Mouse (Mus musculus) megakaryocyte, embryonic 14.5 days (primary cell): ENCODE measurements at regions not wholly inside any gene's neighbourhood (a gene's known extent, or its start where the extent isn't known, plus 50 kb on each side); places are given as distances from the start of the nearest gene placed in this dataset.

Experiments
- H3K27me3 ChIP-seq: replicated peaks from 2 replicates; pipeline ENCODE3; 2012; ENCODE audit warnings: inconsistent platforms
- H3K36me3 ChIP-seq: replicated peaks from 2 replicates; pipeline ENCODE3; 2012; ENCODE audit warnings: low read length, inconsistent platforms, mixed read lengths
- H3K4me1 ChIP-seq: 2 replicates; pipeline ENCODE4 v1.6.1; 2012; ENCODE audit warnings: inconsistent platforms
- H3K4me3 ChIP-seq: replicated peaks from 2 replicates; pipeline ENCODE3; 2012; ENCODE audit warnings: moderate library complexity, mild to moderate bottlenecking, inconsistent platforms
- H3K9me3 ChIP-seq: 2 replicates; pipeline ENCODE4 v1.6.1; 2012; ENCODE audit warnings: inconsistent platforms
- FLI1 ChIP-seq: IDR thresholded peaks from 2 replicates; pipeline ENCODE4 v1.6.1; 2012; ENCODE audit warnings: low read length, inconsistent platforms, mixed read lengths
- GATA1 ChIP-seq: IDR thresholded peaks from 3 replicates; pipeline ENCODE4 v1.6.1; 2012; ENCODE audit warnings: mixed read lengths, low read length, inconsistent platforms, borderline replicate concordance

- Histone ChIP-seq H3K4me3 (no peak overlapping the region), H3K9me3 (peaks cover 51% of the 10 kb centered on the region), H3K4me1 (no peaks in the 10 kb centered on the region), H3K36me3 (no peaks in the 10 kb centered on the region), H3K27me3 (no peaks in the 10 kb centered on the region)
- TF ChIP-seq GATA1: no peak
- TF ChIP-seq FLI1: no peak
Observed at GRCm38 (mm10) chr13:72691783-72692729, 63.4 kb downstream of the Irx2 start.

GRCm38 (mm10) chr13:72707469-72707868 lies 78.8 kb downstream of the Irx2 start:
- H3K27me3 ChIP-seq: no peaks in the 10 kb centered on the region
- TF ChIP-seq FLI1 (no peak), GATA1 (no peak)
- H3K4me3 ChIP-seq: no peak overlapping the region
- no peaks in the 10 kb centered on the region for H3K4me1 ChIP-seq
- H3K36me3 ChIP-seq: no peaks in the 10 kb centered on the region
- peaks cover 11% of the 10 kb centered on the region; the same call in 1 of the 2 replicates for H3K9me3 ChIP-seq

GRCm38 (mm10) chr13:72708728-72709127 lies 80.1 kb downstream of the Irx2 start:
- Histone ChIP-seq H3K4me3 (no peak overlapping the region), H3K27me3 (no peaks in the 10 kb centered on the region), H3K4me1 (no peaks in the 10 kb centered on the region), H3K36me3 (no peaks in the 10 kb centered on the region), H3K9me3 (peaks cover 15% of the 10 kb centered on the region; the same call in 1 of the 2 replicates)
- TF ChIP-seq GATA1 (no peak), FLI1 (no peak)

GRCm38 (mm10) chr13:72710051-72710450 lies 81.4 kb downstream of the Irx2 start:
- no peak for TF ChIP-seq GATA1
- TF ChIP-seq FLI1: no peak
- no peak overlapping the region for H3K4me3 ChIP-seq
- H3K27me3 ChIP-seq: no peaks in the 10 kb centered on the region
- peaks cover 20% of the 10 kb centered on the region; the same call in 1 of the 2 replicates for H3K9me3 ChIP-seq
- no peaks in the 10 kb centered on the region for H3K4me1 ChIP-seq
- H3K36me3 ChIP-seq: no peaks in the 10 kb centered on the region

- Histone ChIP-seq H3K36me3 (no peaks in the 10 kb centered on the region), H3K9me3 (peaks cover 20% of the 10 kb centered on the region; the same call in 1 of the 2 replicates)
- TF ChIP-seq GATA1 (no peak), FLI1 (no peak)
Observed at GRCm38 (mm10) chr13:72711136-72711535, 82.5 kb downstream of the Irx2 start.

GRCm38 (mm10) chr13:72711842-72712330 lies 83.3 kb downstream of the Irx2 start:
- H3K4me3 ChIP-seq: no peak overlapping the region
- peaks cover 20% of the 10 kb centered on the region; the same call in 1 of the 2 replicates for H3K9me3 ChIP-seq
- TF ChIP-seq GATA1 (no peak), FLI1 (no peak)
- no peaks in the 10 kb centered on the region for H3K36me3 ChIP-seq
- no peaks in the 10 kb centered on the region for H3K27me3 ChIP-seq
- H3K4me1 ChIP-seq: no peaks in the 10 kb centered on the region

More at GRCm38 (mm10) chr13:72711136-72711535, 82.5 kb downstream of the Irx2 start:
- Histone ChIP-seq H3K27me3 (no peaks in the 10 kb centered on the region), H3K4me3 (no peak overlapping the region), H3K4me1 (no peaks in the 10 kb centered on the region)

GRCm38 (mm10) chr13:72714793-72715192 lies 86.2 kb downstream of the Irx2 start:
- no peak overlapping the region for H3K4me3 ChIP-seq
- no peak for TF ChIP-seq GATA1
- no peak for TF ChIP-seq FLI1
- H3K27me3 ChIP-seq: no peaks in the 10 kb centered on the region
- H3K36me3 ChIP-seq: no peaks in the 10 kb centered on the region
- peaks cover 17% of the 10 kb centered on the region; the same call in 1 of the 2 replicates for H3K9me3 ChIP-seq
- H3K4me1 ChIP-seq: no peaks in the 10 kb centered on the region

GRCm38 (mm10) chr13:72715959-72716680 lies 87.5 kb downstream of the Irx2 start:
- H3K36me3 ChIP-seq: no peaks in the 10 kb centered on the region
- no peaks in the 10 kb centered on the region for H3K4me1 ChIP-seq
- H3K4me3 ChIP-seq: no peak overlapping the region
- peaks cover 20% of the 10 kb centered on the region; the same call in 1 of the 2 replicates for H3K9me3 ChIP-seq
- TF ChIP-seq FLI1 (no peak), GATA1 (no peak)
- H3K27me3 ChIP-seq: no peaks in the 10 kb centered on the region

GRCm38 (mm10) chr13:72727126-72727525 lies 98.5 kb downstream of the Irx2 start:
- H3K36me3 ChIP-seq: no peaks in the 10 kb centered on the region
- H3K4me3 ChIP-seq: no peak overlapping the region
- no peaks in the 10 kb centered on the region for H3K27me3 ChIP-seq
- H3K9me3 ChIP-seq: peaks cover 42% of the 10 kb centered on the region
- TF ChIP-seq GATA1: no peak
- TF ChIP-seq FLI1: no peak
- no peaks in the 10 kb centered on the region for H3K4me1 ChIP-seq
